Mouse (Mus musculus) limb, embryonic 14.5 days (tissue): ENCODE results near the gene Wnt7b. TPM values are rescaled to one million over a fixed set of nuclear protein-coding genes. Genes with fewer than 3 reads are reported as not detected.

Source experiments
- ATAC-seq: fragments of 200-750 bp; cut with Nextera tagmentation; 2 replicates; pipeline ENCODE4 v1.8.0; 2017; ENCODE audit warnings: low read depth, moderate number of reproducible peaks, moderate TSS enrichment; ENCODE audit not compliant: low FRiP score
- DNase-seq: peaks from one replicate; pipeline ENCODE4 v3.0.0-alpha.2; 2015; ENCODE audit warnings: low spot score
- H3K27ac ChIP-seq: fragments of 300-500 bp; sonication (generic); replicated peaks from 2 replicates; pipeline ENCODE4 v1.5.1; 2014; ENCODE audit warnings: low read depth, mild to moderate bottlenecking, low read length, moderate library complexity, mixed read lengths
- H3K27me3 ChIP-seq: fragments of 300-500 bp; sonication (generic); 2 replicates; pipeline ENCODE4 v1.6.1; 2014; ENCODE audit warnings: low read length, mixed read lengths; ENCODE audit not compliant: control insufficient read depth, insufficient read depth
- H3K36me3 ChIP-seq: fragments of 300-500 bp; sonication (generic); 2 replicates; pipeline ENCODE4 v1.6.1; 2014; ENCODE audit warnings: mild to moderate bottlenecking, low read length, moderate library complexity, mixed read lengths; ENCODE audit not compliant: control insufficient read depth, insufficient read depth
- H3K4me1 ChIP-seq: fragments of 300-500 bp; sonication (generic); 2 replicates; pipeline ENCODE4 v1.6.1; 2014; ENCODE audit warnings: antibody characterized with exemption, low read length, mixed read lengths; ENCODE audit not compliant: control insufficient read depth, insufficient read depth
- H3K4me2 ChIP-seq: fragments of 300-500 bp; sonication (generic); replicated peaks from 2 replicates; pipeline ENCODE4 v1.6.1; 2014; ENCODE audit warnings: low read depth, mild to moderate bottlenecking, low read length, moderate library complexity; ENCODE audit not compliant: severe bottlenecking
- H3K4me3 ChIP-seq: fragments of 300-500 bp; sonication (generic); replicated peaks from 2 replicates; pipeline ENCODE4 v1.5.1; 2014; ENCODE audit warnings: low read length
- H3K9ac ChIP-seq: fragments of 300-500 bp; sonication (generic); 2 replicates; pipeline ENCODE4 v1.6.1; 2014; ENCODE audit warnings: mild to moderate bottlenecking, low read depth, low read length, moderate library complexity; ENCODE audit not compliant: severe bottlenecking
- H3K9me3 ChIP-seq: fragments of 300-500 bp; sonication (generic); 2 replicates; pipeline ENCODE4 v1.6.1; 2016; ENCODE audit warnings: low read length; ENCODE audit not compliant: control insufficient read depth
- POLR2A ChIP-seq: fragments of 200-500 bp; IDR thresholded peaks from 2 replicates; pipeline ENCODE4 v1.8.0; 2012; ENCODE audit warnings: inconsistent platforms, mild to moderate bottlenecking, moderate library complexity, borderline replicate concordance; ENCODE audit not compliant: insufficient read depth, insufficient read length; ENCODE audit errors: extremely low read depth
- WGBS: fragments of 180-500 bp; shearing (Covaris S2); extraction: QIAGEN DNeasy Blood & Tissue Kit; methylation state at CpG from one replicate; pipeline ENCODE4 v1.1.7; 2014; 5-methylcytosine and 5-hydroxymethylcytosine counted together
- polyA plus RNA-seq, 2 experiments: library from polyadenylated mRNA; depleted of rRNA in 1 of 2; stranded (reverse) in 1 of 2; unstranded in 1 of 2; fragments of >200 nt; fragmentation: Nextera tagmentation in 1 of 2; extraction: Ambion mirVana in 1 of 2; gene quantifications; 2 replicates each; pipeline versions ENCODE4 v1.2.1 to v1.2.3; 2012 to 2014

Gene Wnt7b
- polyA plus RNA-seq, 2 experiments, result 22.4 to 40.0 TPM

GRCm38 (mm10) chr15:85581563-85582064 is 659 bp downstream of the Wnt7b start:
- H3K27ac ChIP-seq, result no peak overlapping the region; the same call in 1 of the 2 replicates
- ATAC-seq, result no peak
- 0% methylated on average over 29 of the region's 67 CpGs for WGBS

GRCm38 (mm10) chr15:85580934-85581562 is 1.2 kb downstream of the Wnt7b start:
- Histone ChIP-seq H3K4me1 (peaks cover 14% of the 10 kb centered on the region), H3K36me3 (no peaks in the 10 kb centered on the region), H3K27ac (no peak overlapping the region; the same call in 1 of the 2 replicates), H3K4me2 (peak overlapping the region; percentile 94), H3K9me3 (no peaks in the 10 kb centered on the region), H3K27me3 (peaks cover 85% of the 10 kb centered on the region), H3K9ac (peak overlapping the region; percentile 62), H3K4me3 (peak overlapping the region; percentile 60)
- no peak for TF ChIP-seq POLR2A
- ATAC-seq, result no peak
- WGBS, result under 1% methylated on average over 29 of the region's 66 CpGs
- no peak for DNase-seq

More at GRCm38 (mm10) chr15:85581563-85582064, 659 bp downstream of the Wnt7b start:
- no peaks in the 10 kb centered on the region for H3K36me3 ChIP-seq
- peak overlapping the region; percentile 62 for H3K9ac ChIP-seq
- DNase-seq, result no peak
- H3K4me1 ChIP-seq, result peaks cover 12% of the 10 kb centered on the region
- TF ChIP-seq POLR2A, result no peak
- peak overlapping the region; percentile 60 for H3K4me3 ChIP-seq
- H3K9me3 ChIP-seq, result no peaks in the 10 kb centered on the region
- peak overlapping the region; percentile 94 for H3K4me2 ChIP-seq
- H3K27me3 ChIP-seq, result peaks cover 80% of the 10 kb centered on the region

- Histone ChIP-seq H3K36me3 (no peaks in the 10 kb centered on the region), H3K27ac (no peak overlapping the region), H3K9me3 (no peaks in the 10 kb centered on the region), H3K4me1 (peaks cover 14% of the 10 kb centered on the region), H3K4me2 (peak overlapping the region; percentile 94), H3K9ac (peak overlapping the region; percentile 62), H3K4me3 (peak overlapping the region; percentile 60), H3K27me3 (peaks cover 91% of the 10 kb centered on the region)
- ATAC-seq (no peak), DNase-seq (no peak)
- no peak for TF ChIP-seq POLR2A
- WGBS, result under 1% methylated on average over 38 of the region's 47 CpGs
Measured at GRCm38 (mm10) chr15:85580483-85580882, 1.8 kb downstream of the Wnt7b start.

GRCm38 (mm10) chr15:85577583-85578460 is 4.5 kb downstream of the Wnt7b start:
- Histone ChIP-seq H3K4me1 (peaks cover 14% of the 10 kb centered on the region), H3K27ac (no peak overlapping the region), H3K36me3 (no peaks in the 10 kb centered on the region), H3K9me3 (no peaks in the 10 kb centered on the region), H3K27me3 (peaks cover 89% of the 10 kb centered on the region), H3K4me2 (peak overlapping the region; percentile 49), H3K9ac (peak overlapping the region; percentile 31; the same call in 1 of the 2 replicates), H3K4me3 (peak overlapping the region; percentile 32)
- TF ChIP-seq POLR2A, result no peak
- ATAC-seq (no peak), DNase-seq (no peak)
- WGBS, result 2% methylated on average over 48 of the region's 54 CpGs
